Mouse (Mus musculus): Measurements from ENCODE around the gene 1700028P14Rik. TPM values are rescaled to one million over a fixed set of nuclear protein-coding genes. Genes with fewer than 3 reads are reported as not detected.

The 1700028P14Rik gene
- polyA plus RNA-seq, 1 experiment, result not detected

DNA sequence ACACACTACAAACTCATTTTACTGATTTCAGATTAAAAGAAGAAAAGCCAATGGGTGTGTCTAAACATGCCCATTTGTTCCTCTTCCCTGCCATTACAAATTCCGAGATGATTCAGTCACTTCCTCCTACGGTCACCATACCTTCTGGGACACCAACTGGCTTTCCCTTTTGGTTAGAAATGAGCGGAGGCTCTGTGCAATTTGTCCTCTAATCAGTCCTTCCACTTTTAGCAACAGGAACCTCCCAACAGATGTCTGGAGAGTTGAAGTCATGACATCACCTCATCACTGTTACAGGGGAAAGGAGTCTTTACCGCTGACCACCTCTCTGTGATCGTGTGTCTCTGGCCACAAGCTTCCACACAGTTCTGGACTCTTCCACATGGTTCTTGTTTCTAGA, 132.0 kb downstream of the 1700028P14Rik start:
- TF ChIP-seq POLR2A (IDR thresholded peaks at IDR 0.05; ENCODE audit: insufficient read length, low read depth) (no peak), MYOD1 (IDR thresholded peaks at IDR 0.05; ENCODE audit: control insufficient read depth in 1 of 3, insufficient read length in 2 of 3, low read depth in 2 of 3) (peak in 1 of 3 experiments; percentile 63), CEBPB (IDR thresholded peaks at IDR 0.05; ENCODE audit: insufficient read depth, poor library complexity, severe bottlenecking) (0 out of 2 replicates have a peak, but pooled peaks have one; percentile 2), TCF12 (IDR thresholded peaks at IDR 0.05; ENCODE audit: insufficient read depth, poor library complexity, severe bottlenecking) (peak; percentile 42), MYOG (IDR thresholded peaks at IDR 0.05; ENCODE audit: control insufficient read depth in 1 of 3, insufficient read depth in 1 of 3, insufficient read length in 2 of 3, low read depth in 2 of 3) (peak in 2 of 3 experiments; percentile 53 to 62)
- Histone ChIP-seq H3K4me2 (ENCODE audit: low read depth) (peak overlapping the region; percentile 72), H3K27me3 (ENCODE audit: control insufficient read depth, insufficient read depth, insufficient read length) (no peaks in the 10 kb centered on the region), H3K36me3 (ENCODE audit: control insufficient read depth, insufficient read depth) (no peaks in the 10 kb centered on the region), H3K4me3 (no peak overlapping the region), H3K79me2 (ENCODE audit: control insufficient read depth, insufficient read depth) (no peaks in the 10 kb centered on the region), H3ac (ENCODE audit: control insufficient read depth, insufficient read length) (no peak overlapping the region)

- Histone ChIP-seq H3K4me2 (ENCODE audit: low read depth) (no peak overlapping the region), H3K4me3 (no peak overlapping the region), H3K36me3 (ENCODE audit: control insufficient read depth, insufficient read depth) (no peaks in the 10 kb centered on the region), H3K27me3 (ENCODE audit: control insufficient read depth, insufficient read depth, insufficient read length) (no peaks in the 10 kb centered on the region), H3ac (ENCODE audit: control insufficient read depth, insufficient read length) (no peak overlapping the region), H3K79me2 (ENCODE audit: control insufficient read depth, insufficient read depth) (no peaks in the 10 kb centered on the region)
- no peak for TF ChIP-seq TCF12 (IDR thresholded peaks at IDR 0.05; ENCODE audit: insufficient read depth, poor library complexity, severe bottlenecking)
- TF ChIP-seq CEBPB (IDR thresholded peaks at IDR 0.05; ENCODE audit: insufficient read depth, poor library complexity, severe bottlenecking), result no peak
- TF ChIP-seq SRF (IDR thresholded peaks at IDR 0.05; ENCODE audit: control insufficient read depth, insufficient read length, low read depth), result no peak
- TF ChIP-seq MYOD1 (IDR thresholded peaks at IDR 0.05; ENCODE audit: control insufficient read depth in 1 of 3, insufficient read length in 2 of 3, low read depth in 2 of 3), result no peak
- TF ChIP-seq TCF3 (IDR thresholded peaks at IDR 0.05; ENCODE audit: insufficient read length, low read depth), result no peak
- no peak for TF ChIP-seq E2F4 (IDR thresholded peaks at IDR 0.05; ENCODE audit: insufficient read depth)
These were observed 134.1 kb downstream of the 1700028P14Rik start for GRCm38 (mm10) chr19:23518477-23518876.

DNA sequence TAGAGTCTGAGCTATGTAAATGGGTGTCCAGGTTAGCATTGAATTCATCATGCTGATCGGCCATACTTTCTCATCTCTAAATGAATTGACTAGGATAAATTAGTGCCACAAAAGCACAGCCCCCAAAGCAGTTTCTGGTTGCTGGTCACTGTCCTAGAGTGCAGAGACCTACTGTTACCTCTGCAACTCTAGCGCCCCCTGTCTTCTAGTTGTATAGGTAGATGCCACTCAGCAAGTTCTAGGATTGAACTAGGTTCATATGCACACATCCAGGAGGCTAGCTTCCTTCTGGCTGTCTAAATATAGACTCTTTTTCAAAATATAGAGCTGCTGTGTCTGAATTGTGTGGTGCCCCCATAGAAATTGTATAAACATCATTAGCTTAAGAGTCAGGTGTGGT, 141.3 kb downstream of the 1700028P14Rik start:
- Histone ChIP-seq H3K4me3 (no peak overlapping the region), H3K36me3 (ENCODE audit: control insufficient read depth, insufficient read depth) (no peaks in the 10 kb centered on the region), H3K79me2 (ENCODE audit: control insufficient read depth, insufficient read depth) (no peaks in the 10 kb centered on the region), H3ac (ENCODE audit: control insufficient read depth, insufficient read length) (no peak overlapping the region), H3K27me3 (ENCODE audit: control insufficient read depth, insufficient read depth, insufficient read length) (no peaks in the 10 kb centered on the region), H3K4me2 (ENCODE audit: low read depth) (no peak overlapping the region)
- TF ChIP-seq TCF12 (IDR thresholded peaks at IDR 0.05; ENCODE audit: insufficient read depth, poor library complexity, severe bottlenecking) (no peak), MAX (IDR thresholded peaks at IDR 0.05; ENCODE audit: low read depth) (no peak), E2F4 (IDR thresholded peaks at IDR 0.05; ENCODE audit: insufficient read depth) (no peak), MYOG (IDR thresholded peaks at IDR 0.05; ENCODE audit: control insufficient read depth in 1 of 3, insufficient read depth in 1 of 3, insufficient read length in 2 of 3, low read depth in 2 of 3) (no peak), MYOD1 (IDR thresholded peaks at IDR 0.05; ENCODE audit: control insufficient read depth in 1 of 3, insufficient read length in 2 of 3, low read depth in 2 of 3) (no peak), POLR2AphosphoS2 (IDR thresholded peaks at IDR 0.05; ENCODE audit: insufficient read length, low read depth) (no peak), SRF (IDR thresholded peaks at IDR 0.05; ENCODE audit: control insufficient read depth, insufficient read length, low read depth) (no peak), REST (IDR thresholded peaks at IDR 0.05; ENCODE audit: insufficient read depth, insufficient read length) (no peak), POLR2A (IDR thresholded peaks at IDR 0.05; ENCODE audit: insufficient read length, low read depth) (no peak), CEBPB (IDR thresholded peaks at IDR 0.05; ENCODE audit: insufficient read depth, poor library complexity, severe bottlenecking) (no peak), USF1 (IDR thresholded peaks at IDR 0.05; ENCODE audit: low read depth) (no peak)

Other genes with a start within 250 kb of the 1700028P14Rik start
- gene Mamdc2, start 204.4 kb downstream of the 1700028P14Rik start, polyA plus RNA-seq (2012; fragmentation: generic; extraction: Trizol), result 13.4 TPM
- gene Ptar1, start 34.6 kb upstream of the 1700028P14Rik start, polyA plus RNA-seq (2012; fragmentation: generic; extraction: Trizol), result 1.4 TPM
- 0.13 TPM for gene Apba1, start 106.1 kb upstream of the 1700028P14Rik start, polyA plus RNA-seq (2012; fragmentation: generic; extraction: Trizol)

All from myocyte (in vitro differentiated cells).